Mouse (Mus musculus) megakaryocyte, embryonic 14.5 days (primary cell): ENCODE results near the gene Mrps12. TPM values are rescaled to one million over a fixed set of nuclear protein-coding genes. Genes with fewer than 3 reads are reported as not detected.
"Not testable (repeated sequence)": the region's sequence is repeated elsewhere in the genome, so short reads cannot be mapped to it uniquely, and the experiment has no call there.

Source experiments
- H3K27me3 ChIP-seq: replicated peaks from 2 replicates; pipeline ENCODE3; 2012; ENCODE audit warnings: inconsistent platforms
- H3K36me3 ChIP-seq: replicated peaks from 2 replicates; pipeline ENCODE3; 2012; ENCODE audit warnings: low read length, inconsistent platforms, mixed read lengths
- H3K4me1 ChIP-seq: 2 replicates; pipeline ENCODE4 v1.6.1; 2012; ENCODE audit warnings: inconsistent platforms
- H3K4me3 ChIP-seq: replicated peaks from 2 replicates; pipeline ENCODE3; 2012; ENCODE audit warnings: moderate library complexity, mild to moderate bottlenecking, inconsistent platforms
- H3K9me3 ChIP-seq: 2 replicates; pipeline ENCODE4 v1.6.1; 2012; ENCODE audit warnings: inconsistent platforms
- FLI1 ChIP-seq: IDR thresholded peaks from 2 replicates; pipeline ENCODE4 v1.6.1; 2012; ENCODE audit warnings: low read length, inconsistent platforms, mixed read lengths
- GATA1 ChIP-seq: IDR thresholded peaks from 3 replicates; pipeline ENCODE4 v1.6.1; 2012; ENCODE audit warnings: mixed read lengths, low read length, inconsistent platforms, borderline replicate concordance
- polyA plus RNA-seq: library from polyadenylated mRNA; stranded (reverse); fragments of >175 nt; gene quantifications from 2 replicates; pipeline ENCODE4 v1.2.3, GENCODE M21; 2012; ENCODE audit warnings: low replicate concordance; ENCODE audit not compliant: insufficient read depth

Mrps12 gene
- polyA plus RNA-seq, 1 experiment, result 283 TPM

DNA sequence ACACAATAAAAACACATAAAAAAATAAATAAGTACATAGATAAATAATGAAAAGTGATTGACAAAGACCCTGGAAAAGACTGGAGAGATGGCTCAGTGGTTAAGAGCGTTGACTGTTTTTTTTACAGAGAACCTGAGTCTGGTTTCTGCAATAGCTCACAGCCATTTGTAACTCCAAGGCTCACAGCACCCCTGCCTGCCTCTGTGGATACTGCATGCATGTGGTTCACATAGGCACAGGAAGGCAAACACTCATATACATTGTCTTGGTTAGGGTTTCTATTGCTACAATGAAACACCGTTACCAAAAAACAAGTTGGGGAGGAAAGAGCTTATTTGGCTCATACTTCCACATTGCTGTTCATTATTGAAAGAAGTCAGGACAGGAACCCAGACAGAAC lies 26.0 kb downstream of the Mrps12 start:
- TF ChIP-seq FLI1, result no peak
- no peak for TF ChIP-seq GATA1
- Histone ChIP-seq H3K4me1 (peaks cover 7% of the 10 kb centered on the region; the same call in 1 of the 2 replicates), H3K4me3 (no peak overlapping the region), H3K9me3 (peaks cover 4% of the 10 kb centered on the region), H3K27me3 (peaks cover 40% of the 10 kb centered on the region), H3K36me3 (no peaks in the 10 kb centered on the region)

DNA sequence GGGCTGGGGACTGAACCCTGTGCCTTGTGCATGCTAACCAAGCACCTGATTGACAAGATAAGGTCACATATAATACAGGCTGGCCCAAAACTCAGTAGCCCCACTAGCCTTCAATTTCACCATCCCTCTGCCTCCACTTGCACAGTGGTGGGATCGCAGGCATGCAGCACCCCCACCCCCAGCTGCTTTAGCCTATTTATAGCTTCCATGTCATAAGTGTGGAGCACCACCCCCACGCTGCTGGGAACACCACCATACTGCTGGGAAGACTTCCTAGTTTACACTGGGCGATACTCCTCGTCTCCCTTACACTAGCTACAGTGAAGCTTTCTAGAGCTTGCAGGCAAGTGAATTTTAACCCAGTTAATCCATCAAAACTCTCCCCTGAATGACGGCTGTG lies 27.0 kb downstream of the Mrps12 start:
- peaks cover 40% of the 10 kb centered on the region for H3K27me3 ChIP-seq
- H3K4me3 ChIP-seq, result no peak overlapping the region
- peaks cover 7% of the 10 kb centered on the region; the same call in 1 of the 2 replicates for H3K4me1 ChIP-seq
- TF ChIP-seq GATA1 (no peak), FLI1 (no peak)
- no peaks in the 10 kb centered on the region for H3K36me3 ChIP-seq
- H3K9me3 ChIP-seq, result peaks cover 4% of the 10 kb centered on the region

DNA sequence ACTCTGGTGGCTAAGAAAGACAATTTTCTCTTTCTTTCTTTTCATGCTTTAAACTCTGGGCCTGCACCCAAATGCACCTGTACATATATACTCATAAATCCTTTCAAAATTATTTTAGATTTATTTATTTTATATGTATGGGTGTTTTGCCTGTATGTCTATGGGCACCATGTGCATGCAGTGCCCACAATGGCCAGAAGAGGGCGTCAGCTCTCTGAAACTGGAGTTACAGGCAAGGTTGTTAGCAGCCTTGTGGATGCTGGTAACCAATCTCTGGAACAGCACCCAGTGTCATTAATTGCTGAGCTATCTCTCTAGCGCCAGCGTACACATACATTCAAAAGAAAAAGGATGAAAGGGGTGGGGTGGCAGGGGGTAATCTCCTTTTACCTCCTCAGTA lies 30.7 kb downstream of the Mrps12 start:
- Histone ChIP-seq H3K4me1 (no peaks in the 10 kb centered on the region), H3K9me3 (peaks cover 19% of the 10 kb centered on the region), H3K36me3 (no peaks in the 10 kb centered on the region), H3K27me3 (peaks cover 20% of the 10 kb centered on the region), H3K4me3 (no peak overlapping the region)
- TF ChIP-seq FLI1 (no peak), GATA1 (no peak)

GRCm38 (mm10) chr7:28709454-28709853 lies 32.2 kb downstream of the Mrps12 start:
- Histone ChIP-seq H3K4me1 (no peaks in the 10 kb centered on the region), H3K27me3 (peaks cover 6% of the 10 kb centered on the region), H3K9me3 (peaks cover 15% of the 10 kb centered on the region), H3K4me3 (no peak overlapping the region), H3K36me3 (no peaks in the 10 kb centered on the region)
- TF ChIP-seq GATA1, result no peak

- Histone ChIP-seq H3K4me3 (no peak overlapping the region), H3K27me3 (peaks cover 11% of the 10 kb centered on the region), H3K4me1 (no peaks in the 10 kb centered on the region), H3K36me3 (no peaks in the 10 kb centered on the region), H3K9me3 (peaks cover 32% of the 10 kb centered on the region)
- TF ChIP-seq GATA1 (no peak), FLI1 (no peak)
These were observed 38.9 kb downstream of the Mrps12 start for GRCm38 (mm10) chr7:28702601-28703143.

DNA sequence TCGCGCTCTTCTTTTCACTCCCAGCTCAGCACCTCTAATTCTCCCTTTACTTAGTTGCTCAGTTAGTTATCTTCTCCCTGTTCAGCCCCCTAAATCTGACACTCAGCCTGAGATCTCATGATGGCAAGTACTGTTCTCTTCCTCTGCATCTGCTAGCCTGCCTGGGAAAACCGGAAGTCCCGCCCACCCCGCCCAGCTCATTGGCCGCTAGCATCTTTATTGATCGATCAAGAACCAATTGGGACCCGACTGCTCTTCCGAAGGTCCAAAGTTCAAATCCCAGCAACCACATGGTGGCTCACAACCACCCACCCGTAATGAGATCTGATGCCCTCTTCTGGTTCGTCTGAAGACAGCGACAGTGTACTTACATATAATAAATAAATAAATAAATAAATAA lies 40.3 kb downstream of the Mrps12 start:
- H3K4me1 ChIP-seq, H3K36me3 ChIP-seq, H3K4me3 ChIP-seq: not testable (repeated sequence)
- peaks cover 15% of the 10 kb centered on the region for H3K27me3 ChIP-seq
- peaks cover 28% of the 10 kb centered on the region for H3K9me3 ChIP-seq

DNA sequence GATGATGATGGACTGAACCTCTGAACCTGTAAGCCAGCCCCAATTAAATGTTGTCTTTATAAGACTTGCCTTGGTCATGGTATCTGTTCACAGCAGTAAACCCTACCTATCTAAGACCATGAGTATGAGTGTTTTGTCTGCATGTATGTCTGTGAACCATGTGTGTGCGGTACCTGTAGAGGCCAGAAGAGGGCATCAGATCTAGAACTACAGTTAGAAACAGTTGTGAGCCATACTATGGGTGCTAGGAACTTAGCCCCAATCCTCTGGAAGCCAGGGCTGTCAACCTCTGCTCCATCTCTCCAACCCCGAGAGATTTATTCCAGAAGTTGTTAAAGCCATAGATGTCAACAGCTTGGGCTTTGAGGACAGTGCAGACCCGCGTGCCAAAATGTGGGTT lies 41.4 kb downstream of the Mrps12 start:
- H3K27me3 ChIP-seq, result peaks cover 17% of the 10 kb centered on the region
- no peak overlapping the region for H3K4me3 ChIP-seq
- no peak for TF ChIP-seq GATA1
- no peak for TF ChIP-seq FLI1
- peaks cover 29% of the 10 kb centered on the region for H3K9me3 ChIP-seq
- no peaks in the 10 kb centered on the region for H3K36me3 ChIP-seq
- H3K4me1 ChIP-seq, result peaks cover 2% of the 10 kb centered on the region

DNA sequence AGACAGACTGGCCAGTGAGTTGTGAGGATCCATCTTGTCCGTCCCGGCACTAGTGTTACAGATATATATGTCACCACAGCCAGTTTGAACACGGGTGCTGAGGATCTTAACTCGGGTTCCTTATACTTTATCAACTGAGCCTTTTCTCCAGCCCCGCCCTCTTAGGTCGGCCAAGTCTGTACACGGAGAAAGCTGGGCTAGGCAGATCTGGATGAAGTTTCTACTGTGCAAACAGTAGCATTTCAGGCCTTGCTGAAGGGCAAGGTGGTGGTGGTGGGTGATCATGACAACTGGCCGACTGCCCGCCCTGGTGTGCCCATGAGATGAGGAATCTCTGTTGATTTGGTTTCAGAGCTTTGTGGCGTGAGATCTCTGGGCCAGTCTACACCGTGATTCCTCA lies 44.3 kb downstream of the Mrps12 start:
- Histone ChIP-seq H3K9me3 (peaks cover 47% of the 10 kb centered on the region), H3K27me3 (peaks cover 37% of the 10 kb centered on the region), H3K4me1 (peaks cover 18% of the 10 kb centered on the region), H3K4me3 (no peak overlapping the region), H3K36me3 (no peaks in the 10 kb centered on the region)
- no peak for TF ChIP-seq FLI1
- no peak for TF ChIP-seq GATA1

DNA sequence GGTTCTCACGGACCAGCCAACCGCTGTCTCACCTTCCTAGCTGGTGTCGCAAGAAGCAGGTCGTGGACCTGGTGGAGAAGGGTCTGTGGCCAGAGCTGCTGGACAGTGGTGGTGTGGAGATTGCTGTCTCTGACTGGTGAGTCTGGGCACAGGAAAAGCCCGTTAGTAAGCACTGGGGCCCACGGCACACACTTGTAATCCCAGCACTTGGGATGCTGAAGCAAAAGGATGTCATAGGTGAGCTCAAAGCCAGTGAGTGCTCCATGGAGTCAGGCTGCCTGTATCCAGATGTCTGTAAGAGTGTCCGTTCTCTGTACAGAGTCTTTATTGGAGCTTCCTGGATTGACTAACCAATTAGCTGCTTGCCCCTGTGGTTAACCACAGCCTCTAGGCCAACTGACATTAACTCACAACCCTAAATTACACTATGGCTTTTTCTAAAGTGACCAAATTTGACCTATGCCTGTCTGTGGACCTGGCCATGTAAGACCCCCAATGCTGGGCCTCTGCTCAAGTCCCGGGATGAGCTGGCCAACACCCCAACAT lies 46.6 kb downstream of the Mrps12 start:
- H3K4me3 ChIP-seq, result peak overlapping the region; percentile 64
- no peak for TF ChIP-seq GATA1

GRCm38 (mm10) chr7:28694423-28694822 lies 47.2 kb downstream of the Mrps12 start:
- Histone ChIP-seq H3K27me3 (peaks cover 46% of the 10 kb centered on the region), H3K4me1 (peaks cover 18% of the 10 kb centered on the region), H3K36me3 (no peaks in the 10 kb centered on the region), H3K4me3 (peak overlapping the region; percentile 38), H3K9me3 (peaks cover 37% of the 10 kb centered on the region)
- TF ChIP-seq FLI1 (no peak), GATA1 (no peak)

More for the DNA sequence above, 46.6 kb downstream of the Mrps12 start:
- Histone ChIP-seq H3K36me3 (no peaks in the 10 kb centered on the region), H3K27me3 (peaks cover 45% of the 10 kb centered on the region), H3K4me1 (peaks cover 18% of the 10 kb centered on the region), H3K9me3 (peaks cover 39% of the 10 kb centered on the region)

DNA sequence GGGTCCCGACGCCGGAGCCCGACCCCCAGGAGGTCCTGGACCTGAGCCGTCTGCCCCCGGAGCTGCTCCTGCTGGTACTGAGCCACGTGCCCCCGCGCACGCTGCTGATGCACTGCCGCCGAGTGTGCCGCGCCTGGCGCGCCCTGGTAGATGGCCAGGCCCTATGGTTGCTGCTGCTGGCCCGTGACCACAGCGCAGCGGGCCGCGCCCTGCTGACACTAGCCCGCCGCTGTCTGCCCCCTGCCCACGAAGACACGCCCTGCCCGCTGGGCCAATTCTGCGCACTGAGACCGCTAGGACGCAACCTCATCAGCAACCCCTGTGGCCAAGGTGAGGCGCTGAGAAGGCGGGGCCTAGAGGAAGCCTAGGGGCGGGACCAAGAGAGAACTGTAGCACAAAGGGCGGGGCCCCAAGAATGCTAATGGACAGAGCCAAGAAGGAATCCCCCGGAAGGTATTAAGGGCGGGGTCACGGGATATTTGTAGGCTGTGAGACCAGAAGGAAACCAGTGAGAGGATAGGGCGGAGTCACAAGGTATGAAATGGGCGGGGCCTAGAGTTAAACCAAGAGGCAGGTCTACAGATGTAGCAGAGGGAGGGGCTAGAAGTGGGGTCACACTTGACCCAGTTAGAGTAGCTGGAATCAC lies 48.2 kb downstream of the Mrps12 start:
- Histone ChIP-seq H3K4me3 (peak overlapping the region; percentile 85), H3K27me3 (peaks cover 42% of the 10 kb centered on the region), H3K9me3 (peaks cover 33% of the 10 kb centered on the region), H3K4me1 (peaks cover 18% of the 10 kb centered on the region), H3K36me3 (no peaks in the 10 kb centered on the region)
- no peak for TF ChIP-seq FLI1
- no peak for TF ChIP-seq GATA1
